Mouse (Mus musculus): ENCODE data around the gene Cebpe. TPM values are rescaled to one million over a fixed set of nuclear protein-coding genes. Genes with fewer than 3 reads are reported as not detected.

Gene Cebpe
- polyA plus RNA-seq, 1 experiment from 2014 or later: not detected

DNA sequence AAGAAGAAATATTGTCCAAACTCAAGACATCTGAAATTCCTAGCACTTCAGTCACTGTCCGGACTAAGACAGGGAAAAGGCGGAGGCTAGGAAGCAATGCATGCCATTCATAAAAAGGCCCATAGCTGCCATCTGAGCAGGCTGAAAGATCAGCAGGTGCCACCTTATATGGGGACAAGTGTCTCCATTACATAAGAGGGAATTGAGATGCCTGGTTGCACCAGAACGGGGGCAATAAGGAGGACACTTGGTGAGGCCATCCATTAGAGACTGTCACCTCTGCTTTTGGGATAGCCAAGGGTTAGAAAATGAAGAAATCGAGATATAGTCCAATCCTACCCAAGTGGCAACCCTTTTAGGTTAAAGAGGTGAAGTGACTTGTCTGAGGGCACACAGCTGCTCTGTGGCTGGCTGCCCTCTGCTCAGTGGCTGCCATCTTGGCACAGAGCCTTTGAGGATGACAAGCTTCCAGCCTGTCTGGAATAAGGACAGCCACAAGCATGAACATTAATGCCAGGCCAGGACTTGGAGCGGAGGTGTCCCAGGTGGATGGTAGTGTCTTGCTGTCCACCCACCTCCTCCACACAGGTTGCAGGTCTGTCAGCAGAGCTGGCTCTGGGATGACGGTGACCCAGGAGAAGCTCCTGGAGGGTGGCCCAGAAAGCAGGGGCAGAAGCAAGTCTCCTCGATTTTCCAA, 8.8 kb upstream of the Cebpe start:
- Histone ChIP-seq H3K4me2 (no peak overlapping the region), H3K9ac (no peak overlapping the region), H3K36me3 (no peaks in the 10 kb centered on the region), H3K27me3 (replicated peaks) (no peaks in the 10 kb centered on the region), H3K9me3 (no peaks in the 10 kb centered on the region), H3K4me3 (no peak overlapping the region), H3K4me1 (no peaks in the 10 kb centered on the region), H3K27ac (replicated peaks) (no peak overlapping the region)
- ATAC-seq (ENCODE audit: extremely low read depth, insufficient number of reproducible peaks, low FRiP score, low TSS enrichment): no peak
- WGBS: 79% methylated on average over 7 of the region's 7 CpGs

DNA sequence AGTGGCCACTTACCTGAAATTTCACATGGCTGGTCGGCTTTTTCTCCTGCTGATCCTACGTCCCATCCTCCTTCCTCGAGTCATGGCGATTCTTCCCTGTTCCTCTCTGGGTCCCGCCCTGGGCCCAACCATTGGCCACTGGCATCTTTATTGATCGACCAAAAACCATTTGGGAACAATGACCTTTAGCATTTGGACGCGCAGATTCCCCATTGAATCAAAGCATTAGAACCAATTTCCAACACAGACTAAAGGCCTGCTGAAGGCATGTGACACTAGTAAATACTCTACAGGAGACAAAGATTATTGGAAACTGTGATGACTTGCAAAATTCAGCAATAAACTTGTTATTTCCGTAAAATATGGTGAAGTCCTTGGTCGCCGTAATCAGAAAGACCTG, 8.1 kb upstream of the Cebpe start:
- Histone ChIP-seq H3K27ac (replicated peaks) (no peak overlapping the region), H3K9me3 (no peaks in the 10 kb centered on the region), H3K27me3 (replicated peaks) (no peaks in the 10 kb centered on the region), H3K4me1 (peaks cover 3% of the 10 kb centered on the region), H3K4me3 (no peak overlapping the region), H3K36me3 (no peaks in the 10 kb centered on the region), H3K9ac (no peak overlapping the region), H3K4me2 (no peak overlapping the region)
- no peak for ATAC-seq (ENCODE audit: extremely low read depth, insufficient number of reproducible peaks, low FRiP score, low TSS enrichment)
- 86% methylated on average over 11 of the region's 11 CpGs for WGBS

DNA sequence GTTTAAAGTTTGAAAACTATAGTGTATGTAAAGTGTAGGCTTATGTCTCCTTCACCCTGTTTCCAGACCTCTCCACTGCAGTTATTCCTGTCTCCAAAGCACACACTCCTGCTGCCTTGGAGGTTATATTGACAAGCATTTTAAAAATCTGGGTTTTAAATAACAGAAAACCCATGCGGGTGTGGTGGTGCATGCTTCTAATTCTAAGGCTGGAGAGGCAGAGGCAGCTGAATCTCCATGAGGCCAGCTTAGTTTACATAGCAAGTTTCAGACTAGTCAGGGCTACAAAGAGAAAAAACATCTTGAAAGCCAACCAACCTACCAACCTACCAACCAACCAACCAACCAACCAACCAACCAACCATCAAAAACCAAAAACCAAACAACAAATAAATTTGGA, 3.4 kb upstream of the Cebpe start:
- Histone ChIP-seq H3K36me3 (no peaks in the 10 kb centered on the region), H3K27ac (replicated peaks) (no peak overlapping the region), H3K9ac (no peak overlapping the region), H3K4me1 (peaks cover 17% of the 10 kb centered on the region), H3K27me3 (replicated peaks) (peaks cover 11% of the 10 kb centered on the region; the same call in 1 of the 2 replicates), H3K4me3 (no peak overlapping the region), H3K4me2 (0 out of 2 replicates have a peak overlapping the region, but pooled peaks have one; percentile 88), H3K9me3 (no peaks in the 10 kb centered on the region)
- 58% methylated on average over 1 of the region's 1 CpGs for WGBS
- ATAC-seq (ENCODE audit: extremely low read depth, insufficient number of reproducible peaks, low FRiP score, low TSS enrichment): no peak

DNA sequence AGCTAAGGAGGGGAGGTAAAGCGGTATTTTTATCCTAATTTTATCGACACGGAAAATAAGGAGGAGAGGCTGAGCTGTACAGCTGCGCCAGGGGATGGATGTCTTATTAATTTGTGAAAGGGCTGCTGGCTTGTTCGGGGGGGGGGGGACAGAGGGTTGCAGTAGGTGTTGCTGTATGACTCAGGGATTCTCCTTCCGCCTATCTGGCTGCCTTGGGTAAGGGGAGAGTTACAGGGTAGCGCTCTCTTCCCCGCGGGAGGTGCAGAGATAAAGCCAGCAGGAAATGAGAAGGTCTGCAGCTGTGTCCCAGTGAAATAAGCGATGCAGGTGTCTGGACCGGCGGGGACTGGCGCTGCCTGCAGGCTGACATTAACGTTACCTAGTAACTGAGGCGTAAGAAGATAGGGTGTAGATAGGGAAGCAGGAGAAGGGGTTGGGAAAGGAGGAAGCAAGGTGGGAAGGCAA, 2.7 kb upstream of the Cebpe start:
- Histone ChIP-seq H3K9me3 (no peaks in the 10 kb centered on the region), H3K36me3 (no peaks in the 10 kb centered on the region), H3K4me3 (peak overlapping the region; percentile 46), H3K4me1 (peaks cover 17% of the 10 kb centered on the region), H3K4me2 (peak overlapping the region; percentile 88), H3K27me3 (replicated peaks) (peaks cover 18% of the 10 kb centered on the region; the same call in 1 of the 2 replicates), H3K27ac (replicated peaks) (no peak overlapping the region), H3K9ac (peak overlapping the region; percentile 67)
- 4% methylated on average over 15 of the region's 15 CpGs for WGBS
- 0 out of 2 replicates have a peak, but pooled peaks have one; percentile 51 for ATAC-seq (ENCODE audit: extremely low read depth, insufficient number of reproducible peaks, low FRiP score, low TSS enrichment)

DNA sequence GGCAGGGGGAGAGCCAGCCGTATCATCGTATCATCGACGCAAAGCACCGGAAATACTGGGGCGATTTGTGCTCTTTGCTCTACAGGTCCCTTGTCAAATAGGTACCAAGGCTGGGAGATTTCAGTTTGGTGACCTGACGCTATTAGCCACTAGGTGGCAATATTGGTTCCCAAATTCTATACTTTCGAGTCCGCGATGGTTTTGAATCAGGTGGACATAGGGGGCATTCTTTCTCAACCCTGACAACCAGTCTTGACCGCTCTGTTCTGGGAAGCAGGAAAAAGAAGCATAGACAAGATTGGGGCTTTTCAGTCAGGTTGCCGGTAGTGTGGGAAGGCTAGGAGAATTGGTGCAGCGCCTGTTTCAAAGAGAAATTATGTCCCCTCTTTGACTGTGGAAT, 2.1 kb upstream of the Cebpe start:
- Histone ChIP-seq H3K9ac (peak overlapping the region; percentile 67), H3K4me2 (peak overlapping the region; percentile 88), H3K4me1 (peaks cover 17% of the 10 kb centered on the region), H3K4me3 (peak overlapping the region; percentile 46), H3K9me3 (no peaks in the 10 kb centered on the region), H3K36me3 (no peaks in the 10 kb centered on the region), H3K27ac (replicated peaks) (no peak overlapping the region), H3K27me3 (replicated peaks) (peaks cover 20% of the 10 kb centered on the region; the same call in 1 of the 2 replicates)
- ATAC-seq (ENCODE audit: extremely low read depth, insufficient number of reproducible peaks, low FRiP score, low TSS enrichment): no peak; the same call in 1 of the 2 replicates
- under 1% methylated on average over 13 of the region's 13 CpGs for WGBS

DNA sequence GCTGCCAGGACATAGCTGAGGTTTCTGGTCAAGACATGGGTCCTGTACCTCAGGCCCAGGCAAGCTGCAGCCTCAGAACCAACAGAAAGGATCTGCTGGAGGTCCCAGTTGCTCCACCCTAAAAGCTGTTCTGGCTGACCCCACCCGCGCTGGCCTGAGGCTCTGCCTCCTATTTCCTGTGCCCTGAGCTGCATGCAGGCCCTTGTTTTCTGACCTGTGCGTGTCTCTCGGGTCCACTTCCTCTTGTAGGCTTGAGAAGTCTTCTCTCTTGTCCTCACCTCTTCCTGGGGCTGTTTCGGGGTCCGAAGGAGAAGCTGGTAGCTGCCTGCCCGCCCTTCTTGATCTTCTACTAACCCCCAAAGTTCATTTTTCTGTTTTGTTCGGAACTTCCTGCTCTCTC, 887 bp upstream of the Cebpe start:
- Histone ChIP-seq H3K27me3 (replicated peaks) (peaks cover 20% of the 10 kb centered on the region; the same call in 1 of the 2 replicates), H3K9ac (no peak overlapping the region), H3K9me3 (no peaks in the 10 kb centered on the region), H3K4me2 (no peak overlapping the region), H3K27ac (replicated peaks) (no peak overlapping the region), H3K4me3 (no peak overlapping the region), H3K36me3 (no peaks in the 10 kb centered on the region), H3K4me1 (peaks cover 17% of the 10 kb centered on the region)
- ATAC-seq (ENCODE audit: extremely low read depth, insufficient number of reproducible peaks, low FRiP score, low TSS enrichment): no peak
- 63% methylated on average over 8 of the region's 8 CpGs for WGBS

DNA sequence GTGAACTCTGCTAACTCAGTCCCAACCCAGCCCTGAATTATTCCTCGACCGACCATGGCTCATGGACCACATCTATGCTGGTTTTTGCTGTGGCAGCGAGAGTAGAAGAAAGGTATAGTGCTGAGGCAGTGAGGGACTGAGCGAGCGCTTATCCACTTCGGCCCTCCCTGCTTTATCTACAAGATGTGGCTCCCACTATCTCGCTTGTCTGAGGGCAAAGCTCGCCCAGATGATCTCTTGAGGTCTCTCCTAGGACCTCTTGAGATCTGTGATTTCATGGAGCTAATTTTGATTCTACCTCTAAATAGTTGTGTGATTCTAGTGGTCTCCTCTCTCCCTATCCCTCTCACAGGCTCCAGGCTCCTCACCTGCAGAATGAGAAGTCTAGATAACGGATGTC, 2.9 kb downstream of the Cebpe start:
- Histone ChIP-seq H3K27ac (replicated peaks) (no peak overlapping the region), H3K9me3 (no peaks in the 10 kb centered on the region), H3K27me3 (replicated peaks) (peaks cover 20% of the 10 kb centered on the region; the same call in 1 of the 2 replicates), H3K4me2 (no peak overlapping the region), H3K4me1 (peaks cover 30% of the 10 kb centered on the region), H3K36me3 (no peaks in the 10 kb centered on the region), H3K4me3 (no peak overlapping the region), H3K9ac (no peak overlapping the region)
- 71% methylated on average over 9 of the region's 9 CpGs for WGBS
- ATAC-seq (ENCODE audit: extremely low read depth, insufficient number of reproducible peaks, low FRiP score, low TSS enrichment): no peak

DNA sequence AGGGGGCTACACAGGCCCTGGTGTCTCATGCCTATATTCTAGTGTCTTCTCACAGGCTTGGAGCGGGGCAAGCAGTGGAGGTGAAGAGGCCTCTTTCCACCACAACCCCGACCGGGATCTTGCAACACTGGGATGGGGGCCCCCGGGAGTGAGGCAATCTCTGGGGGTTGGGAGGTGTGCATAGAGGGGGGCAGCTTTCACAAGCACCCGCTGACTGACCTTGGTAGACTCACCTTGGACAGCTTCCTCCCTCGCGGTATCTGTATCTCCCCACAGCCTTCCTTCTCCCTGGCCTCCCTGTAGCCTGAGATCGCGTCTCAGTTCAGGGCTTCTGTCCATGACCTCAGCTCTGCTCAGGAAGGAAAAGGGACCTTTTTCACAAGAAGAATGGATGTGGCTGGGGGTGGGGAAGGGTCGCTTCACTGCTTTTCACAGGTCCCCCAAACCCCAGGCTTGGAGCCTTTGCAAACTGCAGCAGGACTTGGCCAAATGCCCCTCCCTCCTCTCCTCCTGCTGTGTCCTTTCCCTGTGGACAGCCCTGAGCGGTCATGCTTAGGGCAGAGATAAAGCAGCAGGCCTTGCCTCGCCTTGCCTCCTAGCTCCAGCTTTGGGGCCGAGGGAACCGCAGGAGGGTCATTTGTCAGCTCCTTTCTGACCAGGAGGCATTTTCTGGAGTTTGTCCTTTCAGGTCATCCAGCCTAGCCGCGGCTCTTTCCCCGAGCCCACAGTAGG, 5.2 kb downstream of the Cebpe start:
- Histone ChIP-seq H3K27me3 (replicated peaks) (peaks cover 35% of the 10 kb centered on the region; the same call in 1 of the 2 replicates), H3K27ac (replicated peaks) (peak overlapping the region; percentile 62), H3K36me3 (no peaks in the 10 kb centered on the region), H3K4me1 (peaks cover 25% of the 10 kb centered on the region), H3K4me2 (peak overlapping the region; percentile 43), H3K4me3 (no peak overlapping the region), H3K9me3 (no peaks in the 10 kb centered on the region), H3K9ac (peak overlapping the region; percentile 57)
- no peak for ATAC-seq (ENCODE audit: extremely low read depth, insufficient number of reproducible peaks, low FRiP score, low TSS enrichment)
- 26% methylated on average over 17 of the region's 17 CpGs for WGBS

DNA sequence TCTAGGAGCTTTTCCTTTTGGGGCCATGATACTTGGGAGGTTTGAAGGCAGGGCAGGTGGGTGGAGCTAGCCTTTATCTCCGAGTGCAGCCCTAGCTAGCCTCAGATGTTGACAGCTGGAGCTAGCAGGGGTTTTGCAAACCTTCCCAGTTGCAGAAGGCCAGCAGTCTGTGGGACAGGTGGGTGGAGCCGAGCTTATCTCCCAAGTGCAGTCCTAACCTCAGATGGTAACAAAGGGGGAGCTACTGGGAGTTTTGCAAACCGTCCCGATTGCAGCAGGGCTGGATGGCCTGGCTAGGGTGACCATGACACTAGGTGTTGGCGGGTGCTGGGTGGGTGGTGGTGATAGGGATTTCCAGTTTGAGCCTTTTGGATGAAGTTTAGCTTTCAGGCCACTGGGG, 6.1 kb downstream of the Cebpe start:
- peak; percentile 81 for ATAC-seq (ENCODE audit: extremely low read depth, insufficient number of reproducible peaks, low FRiP score, low TSS enrichment)
- Histone ChIP-seq H3K27ac (replicated peaks) (peak overlapping the region; percentile 62), H3K27me3 (replicated peaks) (peaks cover 32% of the 10 kb centered on the region; the same call in 1 of the 2 replicates), H3K9me3 (no peaks in the 10 kb centered on the region), H3K4me1 (peaks cover 27% of the 10 kb centered on the region), H3K9ac (no peak overlapping the region), H3K36me3 (no peaks in the 10 kb centered on the region), H3K4me2 (peak overlapping the region; percentile 43; the same call in 1 of the 2 replicates), H3K4me3 (no peak overlapping the region)
- WGBS: 15% methylated on average over 5 of the region's 5 CpGs

DNA sequence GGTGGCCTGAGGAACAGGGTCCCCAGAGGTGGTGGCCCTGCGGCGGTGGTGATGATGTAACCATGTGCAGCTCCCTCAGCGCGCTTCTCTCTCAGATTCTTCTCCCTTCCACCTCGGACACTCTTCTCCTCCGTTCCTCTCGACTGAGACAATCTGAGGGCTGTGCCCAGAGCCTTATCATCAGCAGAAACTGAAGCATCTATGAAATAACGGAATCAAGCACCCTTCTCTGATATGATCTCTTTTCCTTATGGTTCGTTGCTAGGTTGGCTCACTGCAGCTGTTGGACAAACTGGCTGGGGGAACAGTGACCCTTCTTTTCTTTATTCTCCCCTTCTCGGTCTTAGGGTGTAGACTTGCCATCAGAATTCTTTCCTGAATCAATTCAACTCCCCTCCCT, 8.8 kb downstream of the Cebpe start:
- Histone ChIP-seq H3K27ac (replicated peaks) (no peak overlapping the region), H3K36me3 (no peaks in the 10 kb centered on the region), H3K9me3 (no peaks in the 10 kb centered on the region), H3K27me3 (replicated peaks) (peaks cover 23% of the 10 kb centered on the region; the same call in 1 of the 2 replicates), H3K4me1 (peaks cover 32% of the 10 kb centered on the region), H3K4me2 (no peak overlapping the region), H3K4me3 (no peak overlapping the region), H3K9ac (no peak overlapping the region; the same call in 1 of the 2 replicates)
- 54% methylated on average over 10 of the region's 10 CpGs for WGBS
- no peak for ATAC-seq (ENCODE audit: extremely low read depth, insufficient number of reproducible peaks, low FRiP score, low TSS enrichment)

DNA sequence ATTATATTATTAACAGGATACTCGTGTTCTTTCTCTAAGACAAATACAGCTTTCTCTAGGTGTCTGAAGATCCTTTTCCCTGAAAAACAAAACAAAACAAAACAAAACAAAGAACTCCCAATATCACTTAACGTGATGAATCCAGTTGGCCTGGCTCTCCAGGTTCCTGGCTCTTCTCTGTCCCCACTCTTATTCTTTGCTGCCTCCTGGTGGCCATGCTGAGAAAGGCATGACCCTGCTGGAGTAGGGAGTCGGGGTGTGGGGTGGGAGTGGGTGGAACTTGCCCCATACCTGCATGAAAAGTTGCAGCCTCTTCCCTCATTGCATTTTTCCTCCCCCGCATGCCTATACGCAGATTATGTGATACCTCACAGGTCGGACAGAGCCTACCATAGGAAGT, 10.7 kb downstream of the Cebpe start:
- Histone ChIP-seq H3K9ac (no peak overlapping the region), H3K27ac (replicated peaks) (no peak overlapping the region), H3K4me2 (peak overlapping the region; percentile 34; the same call in 1 of the 2 replicates), H3K9me3 (no peaks in the 10 kb centered on the region), H3K36me3 (no peaks in the 10 kb centered on the region), H3K27me3 (replicated peaks) (peaks cover 25% of the 10 kb centered on the region; the same call in 1 of the 2 replicates), H3K4me3 (no peak overlapping the region), H3K4me1 (peaks cover 17% of the 10 kb centered on the region)
- 9% methylated on average over 6 of the region's 6 CpGs for WGBS
- no peak for ATAC-seq (ENCODE audit: extremely low read depth, insufficient number of reproducible peaks, low FRiP score, low TSS enrichment)
